Mouse (Mus musculus) stomach, embryonic 14.5 days (tissue): ENCODE data around the gene Snca. TPM values are rescaled to one million over a fixed set of nuclear protein-coding genes. Genes with fewer than 3 reads are reported as not detected.

ENCODE experiments used
- ATAC-seq: fragments of 200-750 bp; cut with Nextera tagmentation; 2 replicates; pipeline ENCODE4 v1.8.0; 2017; ENCODE audit warnings: low read depth, moderate TSS enrichment; ENCODE audit not compliant: insufficient number of reproducible peaks, insufficient read depth, low FRiP score
- H3K27ac ChIP-seq: fragments of 300-500 bp; sonication (generic); 2 replicates; pipeline ENCODE4 v1.5.1; 2014; ENCODE audit warnings: mild to moderate bottlenecking, low read length, moderate library complexity, mixed read lengths
- H3K27me3 ChIP-seq: fragments of 300-500 bp; sonication (generic); 2 replicates; pipeline ENCODE4 v1.6.1; 2014; ENCODE audit warnings: low read length, control low read depth, mixed read lengths; ENCODE audit not compliant: control insufficient read depth, insufficient read depth
- H3K36me3 ChIP-seq: fragments of 300-500 bp; sonication (generic); 2 replicates; pipeline ENCODE4 v1.6.1; 2014; ENCODE audit warnings: mild to moderate bottlenecking, control low read depth, low read length, moderate library complexity, mixed read lengths; ENCODE audit not compliant: control insufficient read depth, insufficient read depth
- H3K4me1 ChIP-seq: fragments of 300-500 bp; sonication (generic); 2 replicates; pipeline ENCODE4 v1.6.1; 2014; ENCODE audit warnings: low read length, control low read depth, mixed read lengths; ENCODE audit not compliant: control insufficient read depth, insufficient read depth
- H3K4me2 ChIP-seq: fragments of 300-500 bp; sonication (generic); replicated peaks from 2 replicates; pipeline ENCODE4 v1.6.1; 2014; ENCODE audit warnings: low read depth, low read length, control low read depth
- H3K4me3 ChIP-seq: fragments of 300-500 bp; sonication (generic); 2 replicates; pipeline ENCODE4 v1.5.1; 2014; ENCODE audit warnings: low read depth, low read length, control low read depth
- H3K9ac ChIP-seq: fragments of 300-500 bp; sonication (generic); replicated peaks from 2 replicates; pipeline ENCODE4 v1.6.1; 2014; ENCODE audit warnings: low read depth, mild to moderate bottlenecking, control low read depth, low read length, moderate library complexity, mixed read lengths
- H3K9me3 ChIP-seq: fragments of 300-500 bp; sonication (generic); 2 replicates; pipeline ENCODE4 v1.6.1; 2016; ENCODE audit warnings: low read depth, low read length, control low read depth; ENCODE audit not compliant: control insufficient read depth
- WGBS: fragments of 180-500 bp; shearing (Covaris S2); extraction: QIAGEN DNeasy Blood & Tissue Kit; methylation state at CpG from one replicate; pipeline ENCODE4 v1.1.7; 2014; 5-methylcytosine and 5-hydroxymethylcytosine counted together
- polyA plus RNA-seq: library from polyadenylated mRNA; unstranded; fragments of >200 nt; fragmentation: Nextera tagmentation; extraction: Ambion mirVana; gene quantifications from 2 replicates; pipeline ENCODE4 v1.2.1, GENCODE M21; 2014

Gene Snca
- 17.2 and 19.7 TPM in 2 replicates for polyA plus RNA-seq

- H3K4me3 ChIP-seq = peak within 1 kb of the TSS; percentile 43
- 1% methylated on average over 14 of the region's 14 CpGs for WGBS
- H3K27ac ChIP-seq = peak within 1 kb of the TSS; percentile 11; the same call in 1 of the 2 replicates
- H3K27me3 ChIP-seq = no peaks in the 10 kb centered on the region
- H3K4me2 ChIP-seq = peak within 1 kb of the TSS; percentile 87
- ATAC-seq = 0 out of 2 replicates have a peak, but pooled peaks have one; percentile 3
- no peaks in the 10 kb centered on the region for H3K36me3 ChIP-seq
- no peaks in the 10 kb centered on the region for H3K4me1 ChIP-seq
- peak within 1 kb of the TSS; percentile 42 for H3K9ac ChIP-seq
- no peaks in the 10 kb centered on the region for H3K9me3 ChIP-seq
Observed at GRCm38 (mm10) chr6:60829282-60829891, at the start of gene Snca. Gene Snca (minus strand): TSS chr6:60829855.

- Histone ChIP-seq H3K9ac (no peak overlapping the region), H3K36me3 (no peaks in the 10 kb centered on the region), H3K27ac (no peak overlapping the region), H3K4me1 (no peaks in the 10 kb centered on the region), H3K4me2 (no peak overlapping the region), H3K27me3 (no peaks in the 10 kb centered on the region), H3K4me3 (no peak overlapping the region), H3K9me3 (no peaks in the 10 kb centered on the region)
- WGBS = 69% methylated on average over 1 of the region's 1 CpGs
- ATAC-seq = no peak
Observed at GRCm38 (mm10) chr6:60870126-60870525, 40.5 kb upstream of the Snca start.

GRCm38 (mm10) chr6:60856599-60856998 lies 26.9 kb upstream of the Snca start:
- Histone ChIP-seq H3K27ac (no peak overlapping the region), H3K36me3 (no peaks in the 10 kb centered on the region), H3K4me2 (no peak overlapping the region), H3K27me3 (no peaks in the 10 kb centered on the region), H3K4me3 (no peak overlapping the region), H3K9me3 (no peaks in the 10 kb centered on the region), H3K4me1 (no peaks in the 10 kb centered on the region), H3K9ac (no peak overlapping the region)
- 76% methylated on average over 2 of the region's 2 CpGs for WGBS
- ATAC-seq = no peak

DNA sequence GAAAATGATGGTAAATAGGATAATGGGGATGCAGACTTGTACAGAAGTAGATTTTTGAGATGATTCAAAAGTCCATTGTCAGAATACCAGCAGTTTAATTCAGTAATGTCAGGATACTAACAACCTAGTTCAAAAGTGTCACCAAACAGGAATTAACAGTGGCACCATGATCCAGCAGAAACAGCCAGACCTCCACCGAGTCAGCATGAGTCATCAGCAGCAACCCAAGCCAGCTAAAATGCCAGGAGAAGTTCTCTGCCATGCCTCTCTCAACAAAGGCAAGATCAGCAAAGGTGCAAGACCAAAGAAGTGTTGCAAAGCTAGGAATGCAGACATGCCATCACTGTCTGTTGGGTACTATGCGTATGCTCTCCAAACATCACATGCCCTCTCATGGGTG lies 22.0 kb upstream of the Snca start:
- WGBS = 83% methylated on average over 2 of the region's 2 CpGs
- Histone ChIP-seq H3K9ac (no peak overlapping the region), H3K36me3 (no peaks in the 10 kb centered on the region), H3K4me3 (no peak overlapping the region), H3K27me3 (no peaks in the 10 kb centered on the region), H3K27ac (no peak overlapping the region), H3K4me1 (no peaks in the 10 kb centered on the region), H3K9me3 (no peaks in the 10 kb centered on the region), H3K4me2 (no peak overlapping the region)
- ATAC-seq = no peak

- 2% methylated on average over 35 of the region's 35 CpGs for WGBS
- peak overlapping the region; percentile 11; the same call in 1 of the 2 replicates for H3K27ac ChIP-seq
- no peaks in the 10 kb centered on the region for H3K4me1 ChIP-seq
Observed at GRCm38 (mm10) chr6:60828429-60829264, 1.0 kb downstream of the Snca start.

DNA sequence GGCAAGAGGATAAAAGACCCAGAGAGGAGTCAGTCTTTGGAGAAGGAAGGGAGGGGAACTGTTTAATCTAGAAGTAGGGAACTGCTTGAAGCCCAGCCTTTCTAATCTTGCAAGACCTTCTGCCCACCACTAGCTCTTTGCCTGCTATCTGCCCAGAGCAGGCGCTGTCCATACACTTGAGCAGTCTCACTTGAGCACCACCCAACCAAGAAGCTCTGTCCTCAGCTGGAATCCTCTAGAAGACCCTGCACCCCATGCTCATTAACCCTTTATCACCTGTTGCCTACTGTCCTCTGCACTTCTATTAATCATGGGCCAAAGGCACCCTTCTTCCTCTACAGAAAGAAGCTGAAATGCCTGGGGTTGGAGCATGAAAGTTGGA lies 1.6 kb downstream of the Snca start:
- no peaks in the 10 kb centered on the region for H3K36me3 ChIP-seq
- 40% methylated on average over 1 of the region's 1 CpGs for WGBS
- peak; percentile 77; the same call in 1 of the 2 replicates for ATAC-seq

More at GRCm38 (mm10) chr6:60828429-60829264, 1.0 kb downstream of the Snca start:
- H3K27me3 ChIP-seq = no peaks in the 10 kb centered on the region
- H3K4me2 ChIP-seq = peak overlapping the region; percentile 87
- peak overlapping the region; percentile 42 for H3K9ac ChIP-seq
- H3K9me3 ChIP-seq = no peaks in the 10 kb centered on the region
- peak; percentile 89 for ATAC-seq
- no peaks in the 10 kb centered on the region for H3K36me3 ChIP-seq
- peak overlapping the region; percentile 43 for H3K4me3 ChIP-seq

DNA sequence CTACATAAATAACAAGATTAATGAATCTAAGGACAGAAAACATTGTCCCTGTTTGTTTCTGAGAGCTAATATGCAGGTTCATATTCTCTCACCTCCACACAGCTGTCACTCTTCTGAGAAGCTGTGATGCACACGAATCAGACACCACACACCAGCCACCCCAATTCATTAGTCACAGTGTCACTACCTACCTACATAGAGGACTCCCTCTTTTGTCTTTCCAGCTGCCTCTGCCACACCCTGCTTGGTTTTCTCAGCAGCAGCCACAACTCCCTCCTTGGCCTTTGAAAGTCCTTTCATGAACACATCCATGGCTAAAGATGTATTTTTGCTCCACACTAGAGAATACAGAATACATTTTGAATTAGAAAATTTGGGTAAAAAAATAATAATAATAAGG lies 2.4 kb downstream of the Snca start:
- H3K4me2 ChIP-seq = no peak overlapping the region
- H3K9ac ChIP-seq = no peak overlapping the region
- no peak overlapping the region for H3K4me3 ChIP-seq
- WGBS = 55% methylated on average over 1 of the region's 1 CpGs
- H3K9me3 ChIP-seq = no peaks in the 10 kb centered on the region
- no peak overlapping the region for H3K27ac ChIP-seq
- no peak for ATAC-seq
- H3K36me3 ChIP-seq = no peaks in the 10 kb centered on the region
- H3K4me1 ChIP-seq = no peaks in the 10 kb centered on the region
- no peaks in the 10 kb centered on the region for H3K27me3 ChIP-seq

More for the DNA sequence above, 1.6 kb downstream of the Snca start:
- Histone ChIP-seq H3K9ac (no peak overlapping the region), H3K27ac (no peak overlapping the region), H3K4me1 (no peaks in the 10 kb centered on the region), H3K9me3 (no peaks in the 10 kb centered on the region), H3K4me2 (peak overlapping the region; percentile 87), H3K4me3 (peak overlapping the region; percentile 43; the same call in 1 of the 2 replicates), H3K27me3 (no peaks in the 10 kb centered on the region)

- Histone ChIP-seq H3K36me3 (no peaks in the 10 kb centered on the region), H3K9ac (no peak overlapping the region), H3K4me2 (no peak overlapping the region), H3K27me3 (no peaks in the 10 kb centered on the region), H3K4me1 (no peaks in the 10 kb centered on the region), H3K27ac (no peak overlapping the region), H3K9me3 (no peaks in the 10 kb centered on the region), H3K4me3 (no peak overlapping the region)
- 88% methylated on average over 1 of the region's 1 CpGs for WGBS
- no peak for ATAC-seq
Observed at GRCm38 (mm10) chr6:60819272-60819671, 10.4 kb downstream of the Snca start.
